Mouse (Mus musculus): ENCODE results near the gene Cfap57. TPM values are rescaled to one million over a fixed set of nuclear protein-coding genes. Genes with fewer than 3 reads are reported as not detected.

Gene Cfap57
- polyA plus RNA-seq, 1 experiment from 2014 or later: 1.3 TPM

DNA sequence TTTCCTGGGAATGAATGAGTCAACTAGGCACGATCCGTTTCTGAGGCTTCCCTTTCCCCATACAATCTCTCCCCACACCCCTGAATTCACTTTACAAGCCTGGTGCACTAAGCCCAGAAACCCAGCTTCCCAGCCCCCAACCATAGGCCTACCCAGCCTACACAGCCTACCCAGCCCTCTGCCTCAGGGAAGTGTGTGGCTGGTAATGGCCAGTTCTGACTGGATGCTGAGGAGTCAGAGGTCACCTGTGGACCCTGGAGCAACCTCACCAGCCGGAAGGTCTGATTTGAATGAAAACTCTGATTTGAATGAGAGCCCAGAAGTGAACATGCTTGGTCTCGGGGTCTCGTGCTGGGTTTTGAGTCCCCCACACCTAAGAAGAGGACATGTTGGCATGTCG lies 92.9 kb downstream of the Cfap57 start:
- Histone ChIP-seq H3K9me3 (ENCODE audit: control insufficient read depth, low read length) (no peaks in the 10 kb centered on the region), H3K4me1 (replicated peaks; ENCODE audit: control insufficient read depth, insufficient read depth, low read length) (no peaks in the 10 kb centered on the region), H3K27ac (ENCODE audit: low read length) (no peak overlapping the region), H3K4me2 (ENCODE audit: low read length) (no peak overlapping the region), H3K9ac (replicated peaks; ENCODE audit: low read depth, low read length) (no peak overlapping the region), H3K4me3 (replicated peaks; ENCODE audit: low read length) (no peak overlapping the region), H3K27me3 (replicated peaks; ENCODE audit: control insufficient read depth, insufficient read depth, low read length) (no peaks in the 10 kb centered on the region), H3K36me3 (ENCODE audit: control insufficient read depth, insufficient read depth) (no peaks in the 10 kb centered on the region)
- WGBS: 78% methylated on average over 6 of the region's 6 CpGs
- ATAC-seq: no peak

DNA sequence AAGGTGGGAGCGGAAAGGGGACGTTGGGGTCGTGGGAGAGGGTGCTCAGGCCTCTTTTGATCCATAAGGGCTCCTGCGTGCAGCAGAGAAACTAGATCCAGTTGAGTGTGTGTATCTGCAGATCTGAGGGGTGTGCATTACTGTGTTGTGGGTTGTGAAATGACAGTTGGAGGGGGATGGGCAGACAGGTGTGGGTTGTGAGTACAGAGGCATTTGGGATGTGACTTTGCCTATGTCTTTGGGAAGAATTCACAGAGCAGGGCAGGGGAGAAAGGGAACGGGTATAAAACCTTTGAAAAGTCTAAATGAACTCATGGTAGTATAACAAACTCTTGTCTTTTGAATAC lies 93.3 kb downstream of the Cfap57 start:
- H3K4me1 ChIP-seq (replicated peaks; ENCODE audit: control insufficient read depth, insufficient read depth, low read length): no peaks in the 10 kb centered on the region

GRCm38 (mm10) chr4:118526408-118527334 lies 93.9 kb downstream of the Cfap57 start, which contains the start of gene 2610528J11Rik:
2610528J11Rik (plus strand) TSS chr4:118526999.
- no peak for ATAC-seq
- WGBS: 36% methylated on average over 17 of the region's 17 CpGs

More for the DNA sequence above, 93.3 kb downstream of the Cfap57 start:
- WGBS: 45% methylated on average over 5 of the region's 5 CpGs
- ATAC-seq: no peak
- H3K36me3 ChIP-seq (ENCODE audit: control insufficient read depth, insufficient read depth): no peaks in the 10 kb centered on the region
- H3K9ac ChIP-seq (replicated peaks; ENCODE audit: low read depth, low read length): no peak overlapping the region
- H3K4me3 ChIP-seq (replicated peaks; ENCODE audit: low read length): no peak overlapping the region
- no peaks in the 10 kb centered on the region for H3K9me3 ChIP-seq (ENCODE audit: control insufficient read depth, low read length)
- H3K27me3 ChIP-seq (replicated peaks; ENCODE audit: control insufficient read depth, insufficient read depth, low read length): no peaks in the 10 kb centered on the region
- no peak overlapping the region for H3K4me2 ChIP-seq (ENCODE audit: low read length)
- H3K27ac ChIP-seq (ENCODE audit: low read length): no peak overlapping the region

GRCm38 (mm10) chr4:118525779-118526178 lies 94.8 kb downstream of the Cfap57 start:
- no peaks in the 10 kb centered on the region for H3K27me3 ChIP-seq (replicated peaks; ENCODE audit: control insufficient read depth, insufficient read depth, low read length)
- H3K4me2 ChIP-seq (ENCODE audit: low read length): no peak overlapping the region
- H3K27ac ChIP-seq (ENCODE audit: low read length): no peak overlapping the region
- no peak overlapping the region for H3K4me3 ChIP-seq (replicated peaks; ENCODE audit: low read length)
- no peak for ATAC-seq
- no peaks in the 10 kb centered on the region for H3K4me1 ChIP-seq (replicated peaks; ENCODE audit: control insufficient read depth, insufficient read depth, low read length)
- H3K36me3 ChIP-seq (ENCODE audit: control insufficient read depth, insufficient read depth): no peaks in the 10 kb centered on the region
- H3K9ac ChIP-seq (replicated peaks; ENCODE audit: low read depth, low read length): no peak overlapping the region
- WGBS: 75% methylated on average over 3 of the region's 3 CpGs
- no peaks in the 10 kb centered on the region for H3K9me3 ChIP-seq (ENCODE audit: control insufficient read depth, low read length)

More at GRCm38 (mm10) chr4:118526408-118527334, 93.9 kb downstream of the Cfap57 start, which contains the start of gene 2610528J11Rik:
- H3K4me3 ChIP-seq (replicated peaks; ENCODE audit: low read length): no peak within 1 kb of the TSS
- no peaks in the 10 kb centered on the region for H3K27me3 ChIP-seq (replicated peaks; ENCODE audit: control insufficient read depth, insufficient read depth, low read length)
- no peak within 1 kb of the TSS for H3K4me2 ChIP-seq (ENCODE audit: low read length)
- H3K27ac ChIP-seq (ENCODE audit: low read length): no peak within 1 kb of the TSS
- no peaks in the 10 kb centered on the region for H3K36me3 ChIP-seq (ENCODE audit: control insufficient read depth, insufficient read depth)
- no peaks in the 10 kb centered on the region for H3K9me3 ChIP-seq (ENCODE audit: control insufficient read depth, low read length)
- H3K9ac ChIP-seq (replicated peaks; ENCODE audit: low read depth, low read length): no peak within 1 kb of the TSS
- H3K4me1 ChIP-seq (replicated peaks; ENCODE audit: control insufficient read depth, insufficient read depth, low read length): no peaks in the 10 kb centered on the region

DNA sequence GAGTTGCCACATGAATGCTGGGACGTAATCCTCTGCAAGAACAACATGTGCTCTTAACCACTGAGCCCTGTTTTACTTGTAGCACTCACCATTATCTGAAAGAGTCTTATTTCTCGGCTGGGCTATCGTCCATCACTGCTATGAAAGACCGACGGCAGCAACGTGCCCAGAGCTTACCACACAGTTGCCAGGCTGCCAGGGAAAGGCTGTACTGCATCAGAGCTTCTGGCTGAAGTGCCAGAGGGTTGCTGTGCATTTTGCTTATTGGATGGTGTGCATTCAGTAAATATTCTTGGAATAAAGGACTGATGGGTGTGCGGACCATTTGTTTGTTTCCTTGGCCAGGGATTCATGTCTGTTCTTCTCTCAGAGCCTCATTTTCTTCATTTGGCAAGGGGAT lies 96.6 kb downstream of the Cfap57 start:
- Histone ChIP-seq H3K36me3 (ENCODE audit: control insufficient read depth, insufficient read depth) (no peaks in the 10 kb centered on the region), H3K27me3 (replicated peaks; ENCODE audit: control insufficient read depth, insufficient read depth, low read length) (no peaks in the 10 kb centered on the region), H3K27ac (ENCODE audit: low read length) (no peak overlapping the region), H3K9ac (replicated peaks; ENCODE audit: low read depth, low read length) (no peak overlapping the region), H3K4me3 (replicated peaks; ENCODE audit: low read length) (no peak overlapping the region), H3K4me2 (ENCODE audit: low read length) (no peak overlapping the region), H3K9me3 (ENCODE audit: control insufficient read depth, low read length) (no peaks in the 10 kb centered on the region), H3K4me1 (replicated peaks; ENCODE audit: control insufficient read depth, insufficient read depth, low read length) (no peaks in the 10 kb centered on the region)
- 58% methylated on average over 7 of the region's 7 CpGs for WGBS
- ATAC-seq: peak; percentile 55

DNA sequence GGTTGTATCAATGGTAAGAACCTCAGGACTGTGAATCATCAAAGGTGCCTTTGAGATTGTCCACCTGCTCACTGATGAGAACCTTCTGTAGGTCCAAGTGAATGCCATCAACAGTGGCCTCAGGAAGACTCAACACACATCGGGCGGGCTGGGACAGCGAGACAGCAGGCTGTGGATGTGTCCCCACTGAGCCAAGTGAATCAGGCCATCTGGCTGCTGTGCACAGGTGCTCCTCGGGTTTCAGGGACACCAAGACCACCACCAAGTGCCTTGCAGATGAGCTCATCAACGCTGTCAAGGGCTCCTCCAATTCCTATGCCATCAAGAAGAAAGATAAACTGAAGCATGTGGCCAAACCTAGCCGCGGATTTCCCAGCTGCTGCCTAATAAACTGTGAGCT lies 98.3 kb downstream of the Cfap57 start:
- H3K4me3 ChIP-seq (replicated peaks; ENCODE audit: low read length): no peak overlapping the region
- H3K36me3 ChIP-seq (ENCODE audit: control insufficient read depth, insufficient read depth): no peaks in the 10 kb centered on the region

DNA sequence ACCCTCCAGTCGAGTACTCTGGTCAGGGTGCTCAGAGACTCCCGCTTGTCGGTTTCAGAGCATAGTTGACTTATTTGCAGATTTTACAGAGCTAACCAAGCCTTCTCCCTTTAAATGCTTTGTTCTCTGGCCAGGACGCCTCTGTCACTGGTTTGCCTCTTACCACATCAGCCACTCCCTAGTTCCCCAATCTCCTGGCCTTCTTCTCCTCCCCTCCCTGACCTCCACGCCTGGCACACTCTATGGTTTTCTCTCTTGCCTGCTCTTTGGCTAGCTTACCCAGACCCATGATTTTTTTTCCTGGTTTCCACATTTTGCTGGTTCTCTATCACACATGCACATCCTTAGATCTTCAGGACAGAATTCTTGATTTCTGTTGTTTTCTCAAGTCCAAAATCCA lies 102.4 kb downstream of the Cfap57 start:
- H3K27me3 ChIP-seq (replicated peaks; ENCODE audit: control insufficient read depth, insufficient read depth, low read length): no peaks in the 10 kb centered on the region
- peaks cover 8% of the 10 kb centered on the region; the same call in 1 of the 2 replicates for H3K4me1 ChIP-seq (replicated peaks; ENCODE audit: control insufficient read depth, insufficient read depth, low read length)
- WGBS: 72% methylated on average over 5 of the region's 5 CpGs
- H3K4me3 ChIP-seq (replicated peaks; ENCODE audit: low read length): no peak overlapping the region
- no peak overlapping the region for H3K4me2 ChIP-seq (ENCODE audit: low read length)
- H3K9me3 ChIP-seq (ENCODE audit: control insufficient read depth, low read length): no peaks in the 10 kb centered on the region
- ATAC-seq: no peak
- no peak overlapping the region for H3K9ac ChIP-seq (replicated peaks; ENCODE audit: low read depth, low read length)
- no peaks in the 10 kb centered on the region for H3K36me3 ChIP-seq (ENCODE audit: control insufficient read depth, insufficient read depth)
- no peak overlapping the region for H3K27ac ChIP-seq (ENCODE audit: low read length)

More for the DNA sequence above, 98.3 kb downstream of the Cfap57 start:
- no peak overlapping the region for H3K27ac ChIP-seq (ENCODE audit: low read length)
- H3K9me3 ChIP-seq (ENCODE audit: control insufficient read depth, low read length): no peaks in the 10 kb centered on the region
- no peak overlapping the region for H3K4me2 ChIP-seq (ENCODE audit: low read length)
- WGBS: 88% methylated on average over 7 of the region's 7 CpGs
- no peaks in the 10 kb centered on the region for H3K4me1 ChIP-seq (replicated peaks; ENCODE audit: control insufficient read depth, insufficient read depth, low read length)
- no peak for ATAC-seq
- H3K9ac ChIP-seq (replicated peaks; ENCODE audit: low read depth, low read length): no peak overlapping the region
- H3K27me3 ChIP-seq (replicated peaks; ENCODE audit: control insufficient read depth, insufficient read depth, low read length): no peaks in the 10 kb centered on the region

DNA sequence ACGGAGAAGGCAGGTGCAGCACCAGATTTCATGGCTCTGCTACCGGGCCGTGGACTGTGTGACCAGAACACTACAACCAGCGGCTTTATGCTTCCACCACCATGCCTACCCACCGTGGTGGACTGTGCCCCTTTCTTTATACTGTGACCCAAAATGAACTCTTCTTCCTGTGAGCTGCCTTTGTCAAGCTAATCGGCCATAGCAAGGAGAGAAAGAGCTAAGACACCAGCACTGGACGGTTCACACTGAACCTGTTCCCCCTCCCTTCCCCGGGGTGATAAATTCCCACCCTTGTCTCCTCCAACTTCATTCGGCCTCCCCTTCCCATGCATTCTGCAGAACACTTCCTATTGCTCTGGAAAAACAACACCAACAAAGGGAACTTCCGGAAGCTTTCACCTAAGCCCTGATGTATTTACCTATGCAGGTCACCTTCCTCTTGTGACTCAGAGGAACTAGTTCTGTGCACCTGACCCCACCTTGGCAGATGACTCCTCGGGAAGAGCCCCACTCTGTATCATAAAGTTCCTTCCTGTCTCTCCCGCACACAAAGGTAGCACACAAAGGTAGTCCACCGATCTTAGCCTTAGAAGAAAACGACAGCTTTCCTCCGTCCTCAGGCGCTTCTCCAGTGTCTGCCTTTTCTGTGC lies 103.0 kb downstream of the Cfap57 start:
- peaks cover 8% of the 10 kb centered on the region; the same call in 1 of the 2 replicates for H3K4me1 ChIP-seq (replicated peaks; ENCODE audit: control insufficient read depth, insufficient read depth, low read length)
- no peaks in the 10 kb centered on the region for H3K27me3 ChIP-seq (replicated peaks; ENCODE audit: control insufficient read depth, insufficient read depth, low read length)
- H3K4me3 ChIP-seq (replicated peaks; ENCODE audit: low read length): no peak overlapping the region
- 40% methylated on average over 16 of the region's 16 CpGs for WGBS
- no peaks in the 10 kb centered on the region for H3K36me3 ChIP-seq (ENCODE audit: control insufficient read depth, insufficient read depth)
- H3K27ac ChIP-seq (ENCODE audit: low read length): no peak overlapping the region
- no peaks in the 10 kb centered on the region for H3K9me3 ChIP-seq (ENCODE audit: control insufficient read depth, low read length)
- no peak for ATAC-seq
- no peak overlapping the region for H3K4me2 ChIP-seq (ENCODE audit: low read length)
- H3K9ac ChIP-seq (replicated peaks; ENCODE audit: low read depth, low read length): no peak overlapping the region

DNA sequence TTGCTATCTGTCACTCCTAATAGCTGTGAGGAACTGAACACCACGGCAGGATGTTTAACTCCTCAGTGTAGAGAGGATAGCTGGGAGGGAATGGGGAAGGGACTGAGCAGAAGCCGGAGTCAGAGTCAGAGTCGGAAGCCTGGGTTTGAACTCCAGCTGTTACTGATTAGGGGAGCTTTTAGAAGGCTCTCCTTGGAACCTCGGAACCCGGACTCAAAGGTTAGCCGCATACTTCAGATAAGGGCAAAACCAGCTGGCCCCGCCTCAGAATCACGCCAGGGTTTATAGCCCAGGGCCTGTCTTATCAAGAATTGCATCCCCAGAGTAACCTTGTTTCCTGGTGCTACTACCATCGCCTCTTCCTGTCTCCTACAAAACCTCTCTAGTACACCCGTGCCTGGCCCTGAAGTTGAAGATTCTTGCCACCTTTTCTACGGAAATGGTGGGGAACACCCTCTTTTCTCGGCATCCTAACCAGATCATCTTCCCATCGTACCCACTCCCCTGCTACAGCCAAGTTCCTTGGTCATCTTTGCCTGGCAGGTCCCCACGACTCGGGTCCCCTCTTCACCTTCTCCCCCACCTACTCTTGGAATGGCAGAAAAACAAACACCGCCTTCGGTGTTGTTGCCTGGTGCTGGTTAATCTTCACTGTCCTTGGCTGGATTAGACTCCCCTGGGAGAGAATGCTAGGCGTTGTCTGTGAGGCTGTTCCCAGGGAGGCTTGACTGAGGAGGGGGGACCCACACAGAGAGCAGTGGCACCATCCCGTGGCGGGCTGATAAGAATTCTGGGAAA lies 103.7 kb downstream of the Cfap57 start:
- Histone ChIP-seq H3K9ac (replicated peaks; ENCODE audit: low read depth, low read length) (no peak overlapping the region), H3K4me1 (replicated peaks; ENCODE audit: control insufficient read depth, insufficient read depth, low read length) (peaks cover 8% of the 10 kb centered on the region; the same call in 1 of the 2 replicates), H3K9me3 (ENCODE audit: control insufficient read depth, low read length) (no peaks in the 10 kb centered on the region), H3K4me3 (replicated peaks; ENCODE audit: low read length) (no peak overlapping the region), H3K4me2 (ENCODE audit: low read length) (no peak overlapping the region), H3K27ac (ENCODE audit: low read length) (no peak overlapping the region), H3K36me3 (ENCODE audit: control insufficient read depth, insufficient read depth) (no peaks in the 10 kb centered on the region), H3K27me3 (replicated peaks; ENCODE audit: control insufficient read depth, insufficient read depth, low read length) (no peaks in the 10 kb centered on the region)
- 35% methylated on average over 20 of the region's 20 CpGs for WGBS
- no peak for ATAC-seq
